Mouse (Mus musculus): ENCODE data around the gene Synpo2.

GRCm38 (mm10) chr3:123042308-123042707 is 193.6 kb downstream of the Synpo2 start:
- no peak for TF ChIP-seq GATA1 (IDR thresholded peaks at IDR 0.05; ENCODE audit: borderline replicate concordance, low read length)
- TF ChIP-seq FLI1 (IDR thresholded peaks at IDR 0.05; ENCODE audit: low read length), result no peak
